Mouse (Mus musculus) adrenal gland, postnatal 25 days (tissue): ENCODE measurements at regions not wholly inside any gene's neighbourhood (a gene's known extent, or its start where the extent isn't known, plus 50 kb on each side); places are given as distances from the start of the nearest gene placed in this dataset.

Source experiments
- DNase-seq: peaks from one replicate; pipeline ENCODE4 v3.0.0; 2021; ENCODE audit warnings: mixed read lengths

DNA sequence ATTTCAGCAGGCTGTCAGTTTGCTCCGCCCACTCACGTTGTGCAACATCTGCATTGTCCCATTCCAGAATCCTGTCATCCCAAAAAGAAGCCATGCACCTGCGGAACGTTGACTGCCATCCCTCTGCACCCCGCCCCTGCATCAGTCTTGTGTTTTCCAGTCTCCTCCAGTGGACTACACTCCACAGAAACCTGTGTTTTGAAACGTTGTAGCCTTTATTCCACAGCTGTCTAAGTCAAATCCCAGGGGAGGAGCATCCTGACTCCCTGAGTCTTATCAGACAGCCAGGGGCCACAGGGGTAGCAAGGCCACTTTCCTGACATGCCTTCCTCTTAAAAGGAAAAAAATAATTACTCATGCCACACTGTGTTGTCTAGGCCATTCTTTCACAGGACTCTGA, 251.5 kb upstream of the Dio3 start:
- no peak for DNase-seq

DNA sequence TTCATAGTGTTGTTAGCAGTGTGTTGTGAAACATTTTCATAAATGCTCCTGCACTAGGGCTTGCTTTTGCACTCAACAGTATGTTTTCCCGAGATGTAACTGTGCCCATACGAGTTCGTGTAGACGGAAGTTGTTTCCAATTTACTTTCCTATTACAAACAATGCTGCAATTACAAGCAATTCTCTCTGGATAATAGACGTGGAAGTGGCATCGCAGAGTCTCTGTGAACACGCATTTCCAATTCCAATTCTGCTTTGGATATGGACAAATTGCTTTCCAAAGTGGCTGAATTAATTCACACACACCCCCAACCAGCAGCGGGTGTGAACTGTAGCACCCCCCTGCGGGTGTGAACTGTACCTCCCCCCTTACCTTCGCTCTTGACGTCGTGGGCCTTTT, 250.9 kb upstream of the Dio3 start:
- DNase-seq, result no peak

DNA sequence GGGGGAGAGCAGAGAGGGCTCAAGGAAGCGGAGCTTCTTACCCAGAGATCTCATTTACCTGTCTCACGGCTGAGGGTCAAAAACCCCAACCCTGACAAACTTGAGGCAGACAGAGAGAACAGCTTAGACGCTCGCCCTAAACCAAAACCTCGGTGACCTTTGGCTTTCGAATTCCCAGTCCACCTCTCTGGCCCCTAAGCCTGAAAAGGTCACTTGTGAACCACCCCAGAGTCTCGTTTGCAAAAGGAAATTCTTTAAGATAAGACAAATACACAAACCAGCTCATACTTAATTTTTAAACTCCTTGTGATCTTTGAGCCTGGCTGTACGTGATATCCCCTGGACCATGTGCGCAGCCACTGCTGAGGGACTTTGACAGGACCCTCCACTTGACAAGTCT, 250.2 kb upstream of the Dio3 start:
- no peak for DNase-seq

DNA sequence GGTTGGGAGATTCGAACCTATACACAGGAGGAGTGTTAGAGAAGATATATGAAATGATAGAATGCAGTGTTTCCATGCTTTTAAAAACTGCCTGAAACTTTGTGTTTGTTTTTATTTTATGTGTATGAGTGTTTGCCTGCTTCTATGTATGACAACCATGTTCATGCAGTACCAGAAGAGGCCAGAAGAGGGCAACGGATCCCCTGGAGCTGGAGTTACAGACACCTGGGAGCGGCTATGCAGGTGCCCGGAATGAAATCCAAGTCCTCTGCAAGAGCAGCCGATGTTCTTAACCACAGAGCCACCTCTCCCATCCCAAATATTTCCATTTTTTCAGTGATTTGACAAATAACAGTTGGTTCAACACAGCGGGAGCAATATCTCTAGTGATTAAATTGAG, 247.5 kb upstream of the Dio3 start:
- DNase-seq, result peak; percentile 39

DNA sequence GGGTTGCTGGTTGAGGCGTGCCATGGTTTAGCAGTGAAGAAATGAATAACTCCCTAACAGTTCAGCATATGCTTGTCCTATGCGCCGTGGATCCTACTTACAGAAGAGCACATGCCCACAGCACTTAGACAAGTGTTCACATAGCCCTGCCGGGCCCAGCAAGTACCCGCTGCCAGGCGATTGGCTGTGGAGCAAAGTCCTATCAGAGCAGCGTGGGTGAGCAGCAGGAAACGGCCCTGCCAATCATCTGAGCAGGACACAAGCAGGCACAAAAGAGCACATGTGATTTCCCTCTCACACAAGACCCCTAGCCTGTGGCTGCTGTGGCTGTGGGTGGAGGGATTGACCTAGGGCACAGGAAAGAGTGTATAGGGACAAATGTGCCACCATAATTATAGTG, 243.7 kb upstream of the Dio3 start:
- DNase-seq, result no peak

DNA sequence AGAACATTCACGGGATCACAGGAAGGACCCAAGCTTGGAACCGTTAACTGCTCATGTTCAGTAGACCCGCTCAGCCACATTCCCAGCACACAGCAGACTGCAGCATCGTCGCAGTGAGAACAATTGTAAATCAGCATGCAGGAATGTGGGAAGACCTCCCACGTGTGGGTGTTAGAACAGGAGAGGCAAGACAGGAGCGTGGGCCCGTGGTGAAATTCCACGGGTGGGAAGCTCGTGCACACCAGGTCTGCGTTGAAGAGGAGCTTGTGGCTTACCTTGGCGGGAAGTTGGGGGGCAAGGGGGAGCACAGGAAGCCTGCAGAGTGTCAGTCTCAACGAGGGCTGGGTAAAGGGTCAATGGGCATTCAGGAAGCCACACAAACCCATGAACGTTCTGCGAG, 238.2 kb upstream of the Dio3 start:
- DNase-seq, result no peak

DNA sequence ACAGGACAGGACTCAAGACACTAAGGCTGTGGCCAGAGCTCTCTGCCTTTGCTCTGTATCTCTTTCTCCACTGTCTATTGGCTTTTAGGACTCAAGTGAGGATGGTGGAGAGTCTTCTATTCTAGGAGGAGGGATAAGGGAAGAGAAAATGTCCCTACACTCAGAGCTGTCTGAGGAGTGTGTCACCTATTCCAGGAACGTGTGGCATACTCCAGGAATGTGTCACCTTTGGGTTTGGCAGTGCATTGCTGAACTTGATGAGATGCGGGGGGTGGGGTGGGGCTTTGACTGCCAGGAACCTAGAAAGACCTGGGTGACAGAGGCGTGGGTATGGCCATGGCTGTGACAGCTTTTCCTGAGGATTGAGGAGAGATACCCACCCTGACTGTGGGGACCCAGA, 237.1 kb upstream of the Dio3 start:
- DNase-seq, result no peak

DNA sequence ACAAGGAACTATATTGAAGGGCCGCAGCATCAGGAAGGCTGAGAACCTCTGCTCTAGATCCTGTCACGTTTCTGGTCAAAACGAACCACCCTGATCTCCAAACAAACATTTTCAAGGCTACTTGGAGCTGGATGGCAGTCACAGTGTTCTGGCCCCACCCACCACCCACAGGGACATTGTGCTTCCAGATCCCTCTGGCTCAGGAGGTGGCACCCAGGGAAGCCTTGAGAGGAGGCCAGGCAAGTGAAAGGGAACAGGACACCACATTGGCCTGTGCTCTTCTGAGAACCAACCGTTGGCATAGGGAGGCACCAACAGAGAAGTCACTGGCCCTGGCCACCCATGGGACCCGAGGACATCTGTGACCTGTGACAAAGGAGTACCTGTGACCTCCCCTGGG, 234.6 kb upstream of the Dio3 start:
- DNase-seq, result peak; percentile 44

DNA sequence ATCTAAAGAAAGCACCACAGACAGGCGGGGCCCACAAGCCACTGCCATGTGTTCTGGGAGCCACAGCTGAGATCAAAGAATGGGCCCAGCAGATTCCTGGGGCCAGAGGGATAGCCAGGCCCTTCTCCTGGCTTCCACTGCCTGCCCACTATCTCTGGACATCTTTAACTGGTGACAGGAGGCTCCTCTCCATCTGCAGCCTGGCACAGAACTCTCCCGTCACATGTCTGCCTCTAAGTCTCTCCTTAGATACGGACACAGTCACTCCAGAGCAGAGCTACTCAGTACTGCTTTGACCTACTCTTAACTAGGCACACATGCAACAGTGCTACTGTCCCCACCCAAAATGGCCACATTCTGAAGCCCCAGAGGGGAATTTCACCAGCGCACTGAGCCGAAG, 234.1 kb upstream of the Dio3 start:
- no peak for DNase-seq

DNA sequence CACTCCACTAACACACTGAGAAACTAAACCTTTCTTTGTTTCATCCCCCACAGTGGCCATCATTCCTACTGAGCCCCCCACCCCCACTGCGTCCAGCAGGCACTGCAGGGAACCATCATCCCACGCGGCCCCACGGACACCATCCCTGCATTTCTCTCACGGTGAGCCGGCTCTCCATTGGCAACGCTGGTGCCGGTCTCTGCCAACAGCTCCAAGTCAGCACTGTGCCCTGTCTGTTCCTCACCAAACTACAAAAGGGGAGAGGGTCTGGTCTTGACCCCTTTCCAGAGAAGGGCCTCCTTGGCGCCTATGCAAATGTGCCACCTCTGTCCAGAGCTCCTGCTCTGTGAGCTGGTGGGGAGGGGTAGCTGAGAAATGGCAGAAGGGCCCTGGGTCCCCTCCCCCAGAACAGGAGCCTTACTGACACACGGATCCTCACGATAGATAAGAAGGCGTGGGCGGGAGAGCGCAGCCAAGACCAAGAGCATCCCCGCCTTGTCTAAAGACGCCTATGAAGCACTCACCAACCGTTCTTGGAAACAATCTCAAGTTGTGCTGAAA, 233.0 kb upstream of the Dio3 start:
- DNase-seq, result no peak

DNA sequence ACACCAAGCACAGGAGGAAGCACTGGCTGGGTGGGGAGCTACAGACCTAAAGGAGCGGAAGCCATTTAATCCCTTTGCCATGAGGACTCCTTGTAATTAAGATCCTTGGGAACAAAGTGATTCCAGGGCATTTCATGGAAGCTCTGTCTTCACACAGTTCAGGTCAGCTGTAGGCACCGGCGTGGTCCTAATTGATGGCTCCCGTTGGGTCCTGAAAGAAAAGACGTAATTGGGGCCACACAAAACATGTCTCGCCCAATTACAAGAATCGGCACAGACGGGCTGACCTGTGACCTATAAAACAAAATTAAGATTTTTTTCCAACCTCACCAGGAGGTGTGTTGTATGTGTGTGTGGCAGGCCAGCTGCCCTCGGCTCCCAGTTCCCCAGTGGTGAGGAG, 232.3 kb upstream of the Dio3 start:
- DNase-seq, result no peak

DNA sequence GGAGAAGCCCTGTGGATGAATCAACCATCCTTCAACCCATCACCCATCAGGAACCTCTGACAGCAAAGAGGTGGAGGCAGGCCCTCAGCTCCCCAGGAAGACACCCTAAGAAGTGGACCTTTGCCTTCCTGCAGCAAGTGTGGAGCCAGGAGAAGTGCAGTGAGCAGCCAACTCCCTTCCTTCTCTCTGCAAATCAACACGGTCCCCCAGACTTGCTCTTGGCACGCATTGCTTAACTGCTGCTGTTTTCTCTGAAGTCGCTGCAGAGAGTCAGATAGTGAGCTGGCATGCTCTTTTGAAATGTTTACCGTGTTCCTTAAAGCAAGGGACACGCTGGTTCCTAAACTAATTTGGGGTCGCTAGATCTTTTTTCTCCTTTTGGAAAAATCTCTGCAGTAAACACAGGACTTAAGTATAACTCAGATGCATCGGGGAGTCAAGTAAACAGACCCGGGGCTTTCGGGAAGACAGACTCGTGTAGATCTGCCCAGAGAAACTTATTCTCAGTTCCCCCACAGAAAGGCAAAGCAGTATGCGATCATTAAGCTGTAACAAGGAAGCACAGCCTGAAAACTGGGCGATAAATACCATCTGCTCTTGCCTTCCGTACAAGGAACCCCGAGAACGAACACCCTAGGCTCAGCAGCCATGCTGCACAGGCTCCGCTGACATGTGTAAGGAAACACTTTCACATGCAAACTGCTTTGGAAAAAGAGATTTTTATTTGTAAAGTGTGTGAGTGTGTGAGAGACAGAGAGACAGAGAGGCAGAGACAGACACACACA, 231.2 kb upstream of the Dio3 start:
- no peak for DNase-seq

DNA sequence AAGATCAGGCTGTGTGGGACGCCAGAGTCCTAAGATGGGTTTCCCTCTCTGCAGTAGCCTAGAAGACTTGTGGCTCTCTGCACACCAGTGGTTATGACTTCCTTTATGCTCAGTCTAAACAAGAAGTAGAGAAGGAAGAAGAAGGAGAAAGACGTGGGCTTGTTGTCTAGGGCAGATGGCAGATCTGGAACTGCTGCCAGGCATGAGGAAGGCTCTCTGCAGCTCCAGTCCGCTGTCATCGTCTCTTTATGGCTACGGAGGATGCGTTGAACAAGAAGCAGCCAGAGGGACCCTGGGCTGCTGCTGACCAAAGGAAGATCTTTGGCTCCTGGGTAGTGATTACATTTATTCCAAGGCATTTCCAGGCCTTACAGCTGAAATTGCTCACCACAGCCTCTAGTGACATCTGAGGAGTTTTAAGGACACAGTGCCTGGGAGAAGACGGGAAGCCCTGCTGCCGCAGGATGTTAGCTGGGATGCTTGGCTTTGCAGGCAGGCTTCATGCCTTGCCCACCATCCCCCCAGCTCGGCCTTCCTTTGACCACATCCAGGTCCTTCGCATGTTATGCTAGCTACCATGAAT, 229.6 kb upstream of the Dio3 start:
- DNase-seq, result no peak

DNA sequence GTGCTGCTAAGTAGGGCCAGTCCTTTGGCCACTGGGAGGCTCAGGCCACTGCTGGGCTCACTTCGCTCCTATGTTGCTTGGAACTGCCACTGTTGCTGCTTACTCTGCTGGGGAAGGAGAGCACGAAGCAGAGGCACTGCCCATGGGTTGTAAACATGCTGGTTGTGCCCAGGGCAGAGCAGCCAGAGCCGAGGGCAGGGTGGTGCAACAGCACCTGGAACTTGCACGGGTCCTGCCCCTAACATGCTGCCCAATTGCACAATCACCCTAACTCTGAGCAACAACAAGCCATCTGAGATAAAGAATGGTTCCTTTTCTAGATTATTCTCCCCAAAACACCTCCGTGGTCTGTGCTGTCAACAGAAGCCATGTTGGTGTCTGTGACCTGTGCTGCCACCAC, 219.5 kb upstream of the Dio3 start:
- no peak for DNase-seq

DNA sequence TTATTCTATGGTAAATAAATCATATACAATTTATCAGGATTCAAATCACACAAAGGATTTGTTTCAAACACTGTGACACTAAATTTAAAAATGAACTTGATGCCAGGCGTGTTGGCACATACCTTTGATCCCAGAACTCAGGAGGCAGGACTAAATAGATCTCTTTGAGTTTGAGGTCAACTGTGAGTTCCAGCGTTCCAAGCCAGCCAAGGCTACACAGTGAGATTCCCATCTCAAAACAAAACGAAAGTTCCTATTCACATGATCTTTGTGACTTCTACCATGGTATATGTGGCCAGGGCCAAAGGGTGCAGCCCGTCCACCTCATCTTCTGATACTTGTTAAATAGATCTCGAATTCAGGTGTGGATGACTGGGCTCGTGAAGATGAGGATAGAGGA, 216.9 kb upstream of the Dio3 start:
- DNase-seq, result no peak

DNA sequence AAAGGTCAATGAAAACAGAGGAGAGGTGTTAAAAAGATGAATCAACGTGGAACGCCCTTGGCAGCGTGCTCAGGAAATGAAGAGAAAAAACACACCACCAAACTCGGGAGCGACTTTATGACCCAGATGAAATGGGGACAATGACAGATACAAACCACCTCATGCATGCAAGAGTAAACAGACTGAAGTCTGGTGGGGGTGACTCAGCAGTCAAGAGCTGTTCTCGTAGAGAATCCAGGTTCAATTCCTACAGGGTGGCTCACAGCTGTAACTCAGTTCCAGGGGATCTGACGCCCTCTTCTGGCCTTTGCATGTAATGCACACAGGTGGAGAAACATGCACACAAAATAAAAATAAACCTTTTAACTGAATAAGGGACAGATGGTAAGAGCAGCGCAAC, 215.9 kb upstream of the Dio3 start:
- peak; percentile 41 for DNase-seq

DNA sequence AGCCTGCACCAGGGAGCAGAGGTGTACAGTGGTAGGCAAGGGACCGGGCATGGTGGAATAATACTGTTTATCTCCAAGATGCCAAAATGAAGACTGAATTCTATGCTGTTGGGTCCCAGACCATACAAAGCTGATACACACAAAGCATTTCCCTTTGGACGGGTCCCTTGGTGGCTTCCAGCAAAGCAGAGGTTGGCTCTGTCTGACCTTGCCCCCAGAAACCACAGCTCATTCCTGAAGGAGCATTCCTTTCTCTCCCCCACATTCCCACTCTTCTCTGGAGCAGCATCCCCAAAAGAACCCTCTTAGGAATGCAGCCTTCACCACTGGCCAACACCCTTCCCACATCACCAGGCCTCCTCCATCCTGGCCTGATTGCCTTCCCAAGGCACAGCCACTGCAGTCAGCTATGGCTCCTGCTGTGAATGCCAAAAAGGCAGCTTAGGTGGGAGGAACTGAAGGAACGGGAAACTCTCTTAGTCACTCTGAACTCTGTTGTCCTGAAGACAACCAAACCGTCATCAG, 212.4 kb upstream of the Dio3 start:
- no peak for DNase-seq

DNA sequence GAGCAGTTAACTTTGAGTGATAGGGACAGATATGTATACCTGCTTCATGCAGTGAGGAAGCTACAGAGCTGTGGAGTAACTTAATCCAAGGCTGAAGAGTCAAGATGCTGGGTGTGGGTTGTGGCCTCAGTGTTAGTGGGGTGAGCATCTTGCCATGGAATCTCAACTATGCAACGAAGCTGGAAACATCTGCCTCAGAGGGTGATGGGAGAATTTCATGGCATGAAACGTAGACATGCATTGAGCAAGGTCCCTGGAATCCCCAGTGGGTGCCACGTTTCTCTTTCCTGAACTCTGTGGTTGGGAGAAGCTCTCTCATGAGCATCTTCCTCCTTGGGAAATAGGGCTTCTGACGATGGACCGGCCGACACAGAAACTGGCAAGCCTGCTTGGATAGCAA, 208.4 kb upstream of the Dio3 start:
- DNase-seq, result no peak

DNA sequence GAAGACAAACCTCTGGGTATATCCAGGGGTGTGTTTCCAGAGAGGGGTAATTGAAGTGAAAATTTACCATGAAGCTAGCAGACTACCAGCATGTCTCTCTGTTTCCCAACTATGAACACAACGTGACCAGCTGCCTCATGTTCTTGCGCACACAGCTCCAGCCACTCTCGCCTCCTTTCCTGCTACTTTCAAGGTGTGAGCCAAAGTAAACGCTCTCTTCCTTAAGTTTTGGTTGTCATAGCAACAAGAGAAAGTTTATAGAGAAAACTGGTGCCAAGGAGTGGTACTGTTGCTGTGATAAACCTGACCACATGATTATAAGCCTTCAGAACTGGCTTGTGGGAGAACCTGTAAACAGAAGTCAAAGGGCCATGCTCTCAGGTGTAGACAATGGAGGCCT, 207.0 kb upstream of the Dio3 start:
- no peak for DNase-seq

DNA sequence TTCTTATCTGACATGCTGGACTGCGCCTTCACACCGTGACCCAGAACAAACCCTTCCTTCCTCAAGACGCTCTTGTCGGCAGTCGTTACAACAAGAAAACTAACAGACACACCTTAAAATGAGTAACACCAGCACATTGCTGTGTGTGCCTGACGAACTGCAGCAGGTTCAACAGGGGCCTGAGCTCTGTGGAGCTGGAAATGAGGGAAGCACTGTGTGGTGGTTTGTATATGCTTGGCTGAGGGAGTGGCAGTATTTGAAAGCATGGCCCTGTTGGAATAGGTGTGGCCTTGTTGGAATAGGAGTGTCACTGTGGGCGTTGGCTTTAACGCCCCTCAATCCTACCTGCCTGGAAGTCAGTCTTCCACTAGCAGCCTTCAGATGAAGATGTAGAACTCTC, 203.9 kb upstream of the Dio3 start:
- no peak for DNase-seq

DNA sequence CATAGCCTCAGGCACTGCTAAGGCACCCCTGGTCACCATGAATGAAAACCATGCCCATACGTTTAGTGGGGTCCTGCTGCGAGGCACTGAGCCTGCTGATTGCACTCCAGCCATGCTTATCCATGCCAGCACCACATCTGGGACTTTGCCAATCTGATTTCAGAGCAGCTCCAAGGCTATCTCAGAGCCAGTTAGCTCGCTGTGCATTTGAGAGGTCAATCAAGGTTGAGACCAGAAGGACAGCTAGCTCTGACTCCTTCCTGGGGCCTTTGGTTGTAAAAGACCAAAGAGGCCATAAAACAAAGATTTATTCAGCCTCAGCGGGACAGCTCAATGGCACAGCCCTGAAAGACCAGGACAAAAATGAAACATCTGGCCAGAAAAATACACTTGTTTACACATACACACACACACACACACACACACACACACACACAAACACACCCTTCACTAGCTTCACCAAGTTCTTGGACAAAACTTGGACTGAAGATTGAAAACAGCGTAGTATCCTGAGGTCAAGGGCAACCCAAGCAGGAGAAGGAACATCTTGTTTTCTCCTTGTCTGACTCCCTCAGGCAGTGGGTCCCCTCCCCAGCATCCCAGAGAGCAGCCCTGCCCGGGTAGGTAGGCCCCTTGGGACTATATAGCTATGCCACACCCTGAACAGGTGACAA, 201.5 kb upstream of the Dio3 start:
- DNase-seq, result peak; percentile 64

DNA sequence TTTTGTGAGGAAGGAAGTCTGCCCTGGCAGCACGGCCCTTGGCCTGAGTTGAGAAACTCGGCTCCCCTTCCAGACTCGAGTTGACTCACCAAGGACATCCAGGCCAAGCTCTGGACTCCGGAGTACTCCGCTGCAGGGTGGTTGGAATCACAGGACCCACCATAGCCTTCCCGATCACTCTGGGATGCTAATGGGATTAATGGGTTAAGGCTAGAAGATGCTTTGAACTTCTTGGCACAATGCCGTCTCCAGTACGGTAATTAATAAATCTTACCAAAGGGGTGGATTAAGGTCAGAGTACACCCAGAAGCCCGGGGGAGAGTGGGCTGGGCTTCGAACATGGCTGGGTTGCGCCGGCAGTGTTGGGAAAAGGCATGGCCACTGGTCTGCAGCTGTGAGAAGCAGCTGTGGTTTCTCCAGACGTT, 200.8 kb upstream of the Dio3 start:
- DNase-seq, result peak; percentile 63
